Mouse (Mus musculus) limb, embryonic 12.5 days (tissue): Measurements from ENCODE around the gene Psmd4. TPM values are rescaled to one million over a fixed set of nuclear protein-coding genes. Genes with fewer than 3 reads are reported as not detected.

Experiments
- microRNA-seq: library from miRNA; unstranded; fragments of <30 nt; microRNA quantifications from one replicate; pipeline ENCODE4, GENCODE M21; 2017
- polyA plus RNA-seq: library from polyadenylated mRNA; unstranded; fragments of >200 nt; fragmentation: Nextera tagmentation; extraction: Ambion mirVana; gene quantifications from 2 replicates; pipeline ENCODE4 v1.2.1, GENCODE M21; 2016

Gene Psmd4
- polyA plus RNA-seq, 1 experiment from 2014 or later: 310 TPM

Small RNAs within 50 kb of the gene (microRNA-seq; reads per million reads assigned to microRNA genes)
- gene Mir7013: not detected

Other genes with a start within 250 kb of the Psmd4 start
- 21.0 and 23.0 TPM in 2 replicates for gene Pogz, start 205.0 kb downstream of the Psmd4 start, polyA plus RNA-seq
- 316 and 330 TPM in 2 replicates for gene Psmb4, start 155.7 kb downstream of the Psmd4 start, polyA plus RNA-seq
- gene Selenbp1, start 109.6 kb downstream of the Psmd4 start, polyA plus RNA-seq: 28.9 TPM in 2 replicates
- 13.1 and 15.3 TPM in 2 replicates for gene Rfx5, start 88.5 kb downstream of the Psmd4 start, polyA plus RNA-seq
- gene Pi4kb, start 67.9 kb downstream of the Psmd4 start, polyA plus RNA-seq: 26.6 and 28.1 TPM in 2 replicates
- 34.7 and 35.0 TPM in 2 replicates for gene Zfp687, start 27.2 kb downstream of the Psmd4 start, polyA plus RNA-seq
- gene Pip5k1a, start 64.3 kb upstream of the Psmd4 start, polyA plus RNA-seq: 24.2 and 30.5 TPM in 2 replicates
- 241 and 245 TPM in 2 replicates for gene Vps72, start 68.4 kb upstream of the Psmd4 start, polyA plus RNA-seq
- gene Tmod4, start 81.9 kb upstream of the Psmd4 start, polyA plus RNA-seq: 1.0 and 1.4 TPM in 2 replicates
- 80.7 and 83.6 TPM in 2 replicates for gene Scnm1, start 91.4 kb upstream of the Psmd4 start, polyA plus RNA-seq
- 16.6 and 18.0 TPM in 2 replicates for gene Lysmd1, start 91.5 kb upstream of the Psmd4 start, polyA plus RNA-seq
- gene Tnfaip8l2, start 99.7 kb upstream of the Psmd4 start, polyA plus RNA-seq: 1.7 and 2.2 TPM in 2 replicates
- 23.7 and 26.4 TPM in 2 replicates for gene Sema6c, start 117.8 kb upstream of the Psmd4 start, polyA plus RNA-seq
- gene Gabpb2, start 175.3 kb upstream of the Psmd4 start, polyA plus RNA-seq: 15.0 and 15.9 TPM in 2 replicates
- gene Cdc42se1, start 186.1 kb upstream of the Psmd4 start, polyA plus RNA-seq: 75.3 and 76.0 TPM in 2 replicates
- gene Mllt11, start 189.6 kb upstream of the Psmd4 start, polyA plus RNA-seq: 14.8 and 16.2 TPM in 2 replicates
- 0.54 and 0.59 TPM in 2 replicates for gene Gm128, start 199.0 kb upstream of the Psmd4 start, polyA plus RNA-seq
- 0.75 and 1.7 TPM in 2 replicates for gene Bnipl, start 208.6 kb upstream of the Psmd4 start, polyA plus RNA-seq
- gene Mindy1, start 238.7 kb upstream of the Psmd4 start, polyA plus RNA-seq: 36.4 and 38.7 TPM in 2 replicates
- gene Prune1, start 239.5 kb upstream of the Psmd4 start, polyA plus RNA-seq: 25.2 and 25.9 TPM in 2 replicates